Comparison of ENCODE assay signal across 9 mouse cellular contexts in genomic region chr15:59954345-59954744, GRCm38 (mm10).
A peak's percentile ranks its signal among the peaks of the same experiment; 100 is the strongest.
DNase-seq lines count a peak whose midpoint lies in the region; ATAC-seq and TF ChIP-seq lines count a peak whose summit lies in the region.
"Had no signal": no experiment of that assay in that cellular context is flagged by ENCODE, and none has a peak within 500 bp of the region (broad histone marks: within the 10 kb centered on the region; RNA-seq: fewer than 3 reads in every experiment).

No protein-coding gene starts in this region.

- no peaks in the 10 kb centered on the region for H3K4me1 ChIP-seq in embryonic facial prominence, embryonic 14.5 days (ENCODE audit: control insufficient read depth, insufficient read depth, low read length)
- no peaks in the 10 kb centered on the region for H3K4me1 ChIP-seq in embryonic facial prominence, embryonic 10.5 days
- H3K4me1 ChIP-seq: midbrain, embryonic 12.5 days had no signal

- ATAC-seq in embryonic facial prominence, embryonic 14.5 days (ENCODE audit: low read depth): peak; percentile 26; the same call in 1 of the 2 replicates
- ATAC-seq in inflammation-experienced regulatory T-cells, adult 6 months: no peak

- H3K4me2 ChIP-seq in embryonic facial prominence, embryonic 14.5 days (ENCODE audit: low read depth, low read length): no peak overlapping the region
- H3K4me2 ChIP-seq: midbrain, embryonic 12.5 days had no signal

- DNase-seq in embryonic facial prominence, embryonic 14.5 days (ENCODE audit: low spot score): peak; percentile 73
- DNase-seq in embryonic facial prominence, embryonic 10.5 days (ENCODE audit: low spot score): no peak
- DNase-seq in urinary bladder, postnatal 36 days (ENCODE audit: low spot score in 2 of 2): peak; percentile 3 to 29
- no peak for DNase-seq in urinary bladder, adult 2 months (ENCODE audit: low spot score)
- peak; percentile 71 to 83 for DNase-seq in layer of hippocampus, adult 2 months (ENCODE audit: low spot score in 2 of 2)
- peak; percentile 33 for DNase-seq in lung, postnatal 36 days
- DNase-seq in embryo, embryonic 10 days (ENCODE audit: low spot score): no peak

- H3K9ac ChIP-seq in embryonic facial prominence, embryonic 14.5 days (ENCODE audit: low read depth, low read length): no peak overlapping the region
- H3K9ac ChIP-seq: midbrain, embryonic 12.5 days had no signal

- no peaks in the 10 kb centered on the region for H3K27me3 ChIP-seq in embryonic facial prominence, embryonic 14.5 days (replicated peaks; ENCODE audit: control insufficient read depth, insufficient read depth, low read length)
- H3K27me3 ChIP-seq in embryonic facial prominence, embryonic 10.5 days (replicated peaks; ENCODE audit: low read depth, poor library complexity, severe bottlenecking): no peaks in the 10 kb centered on the region
- H3K27me3 ChIP-seq: midbrain, embryonic 12.5 days had no signal

- no peaks in the 10 kb centered on the region for H3K9me3 ChIP-seq in embryonic facial prominence, embryonic 14.5 days (ENCODE audit: control insufficient read depth, low read length)
- H3K9me3 ChIP-seq in embryonic facial prominence, embryonic 10.5 days: no peaks in the 10 kb centered on the region
- H3K9me3 ChIP-seq: midbrain, embryonic 12.5 days had no signal

- H3K36me3 ChIP-seq in embryonic facial prominence, embryonic 14.5 days (ENCODE audit: control insufficient read depth, insufficient read depth, low read length): no peaks in the 10 kb centered on the region
- no peaks in the 10 kb centered on the region for H3K36me3 ChIP-seq in embryonic facial prominence, embryonic 10.5 days (replicated peaks)
- H3K36me3 ChIP-seq: midbrain, embryonic 12.5 days had no signal

- no peak for TF ChIP-seq CTCF in layer of hippocampus, adult 2 months (conservative IDR thresholded peaks at IDR 0.05)

- H3K4me3 ChIP-seq in embryonic facial prominence, embryonic 14.5 days (ENCODE audit: low read depth, low read length): no peak overlapping the region
- H3K4me3 ChIP-seq in embryonic facial prominence, embryonic 10.5 days: no peak overlapping the region
- H3K4me3 ChIP-seq in layer of hippocampus, adult 2 months: no peak overlapping the region
- H3K4me3 ChIP-seq: midbrain, embryonic 12.5 days had no signal

- no peak overlapping the region for H3K27ac ChIP-seq in embryonic facial prominence, embryonic 14.5 days (replicated peaks; ENCODE audit: low read depth, low read length)
- no peak overlapping the region for H3K27ac ChIP-seq in embryonic facial prominence, embryonic 10.5 days (replicated peaks)
- peak overlapping the region; percentile 82 for H3K27ac ChIP-seq in layer of hippocampus, adult 2 months
- H3K27ac ChIP-seq: midbrain, embryonic 12.5 days had no signal

- 64% methylated on average over 3 of the region's 3 CpGs for WGBS in embryonic facial prominence, embryonic 14.5 days
- 77% methylated on average over 3 of the region's 3 CpGs for WGBS in embryonic facial prominence, embryonic 10.5 days

Comparison
In these comparisons a context has a peak if more than half of its experiments do, and no peak if none do; other contexts are left out.
1. DNase-seq: peak in embryonic facial prominence, embryonic 14.5 days (single experiment), urinary bladder, postnatal 36 days (2 of 2), layer of hippocampus, adult 2 months (2 of 2) and lung, postnatal 36 days (single experiment); none in embryonic facial prominence, embryonic 10.5 days (single experiment), urinary bladder, adult 2 months (single experiment) and embryo, embryonic 10 days (single experiment).